Mouse (Mus musculus) activated CD4-positive, CD25-positive, alpha-beta regulatory T cell, adult 4 months (primary cell): ENCODE measurements around the gene Ehf. TPM values are rescaled to one million over a fixed set of nuclear protein-coding genes. Genes with fewer than 3 reads are reported as not detected.

Source experiments
- ATAC-seq: one replicate; pipeline ENCODE4 v1.8.0; 2017
- polyA plus RNA-seq, 2 experiments: library from polyadenylated mRNA; unstranded; fragments of 100-300 nt; shearing (Covaris generic); gene quantifications; one replicate each; pipeline ENCODE4 v1.2.1; 2017

Gene Ehf
- polyA plus RNA-seq: not detected

- no peak for ATAC-seq
Measured at GRCm38 (mm10) chr2:103303132-103303531, at the start of gene Ehf. Gene Ehf, minus strand, starts transcription at chr2:103303278.

DNA sequence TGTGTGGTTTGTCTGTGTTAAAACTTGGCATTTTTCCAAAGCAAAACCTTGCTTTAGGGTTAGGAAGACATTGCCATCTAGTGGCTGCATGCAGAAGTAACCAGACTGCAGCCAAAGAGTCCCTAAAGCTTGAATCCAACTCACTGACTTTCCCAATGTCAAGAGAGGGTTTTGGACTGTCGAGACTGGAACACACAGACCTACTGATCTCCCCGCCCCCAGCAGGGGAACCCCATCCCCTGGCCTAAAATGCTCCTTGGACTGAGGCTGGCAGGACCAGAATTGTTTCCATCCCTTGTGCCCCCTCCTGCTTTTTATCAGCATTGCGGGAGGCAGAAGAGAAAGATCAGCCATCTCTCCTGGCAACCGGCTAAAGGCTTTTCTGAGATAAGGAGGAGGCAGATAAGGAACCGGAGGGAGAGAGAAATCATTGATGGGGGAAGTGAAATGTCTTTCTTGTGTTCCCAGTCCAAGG is 44.4 kb upstream of the Ehf start:
- no peak for ATAC-seq

GRCm38 (mm10) chr2:103346751-103347289 is 43.7 kb upstream of the Ehf start:
- ATAC-seq: no peak

- ATAC-seq: no peak
Measured at GRCm38 (mm10) chr2:103343611-103344010, 40.5 kb upstream of the Ehf start.

DNA sequence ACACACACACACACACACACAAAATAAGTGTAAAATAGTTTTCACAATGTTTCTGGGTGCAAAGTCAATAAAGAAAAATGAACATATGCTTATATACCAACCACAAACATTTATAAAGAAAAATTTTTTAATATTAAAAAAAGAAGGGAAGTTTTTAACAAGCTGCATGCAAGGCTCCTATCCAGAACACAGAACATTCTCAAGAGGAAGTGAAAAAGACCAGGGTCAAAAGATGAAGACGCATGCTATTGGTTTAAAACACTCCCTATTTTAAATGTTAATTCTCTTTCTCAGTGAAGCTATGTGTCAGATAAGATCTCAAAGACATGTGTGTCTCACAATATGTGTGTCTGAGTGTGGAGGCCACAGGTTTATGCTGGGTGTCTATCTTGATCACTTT is 39.0 kb upstream of the Ehf start:
- no peak for ATAC-seq

GRCm38 (mm10) chr2:103341375-103341971 is 38.4 kb upstream of the Ehf start:
- no peak for ATAC-seq

- no peak for ATAC-seq
Measured at GRCm38 (mm10) chr2:103338706-103339105, 35.6 kb upstream of the Ehf start.

DNA sequence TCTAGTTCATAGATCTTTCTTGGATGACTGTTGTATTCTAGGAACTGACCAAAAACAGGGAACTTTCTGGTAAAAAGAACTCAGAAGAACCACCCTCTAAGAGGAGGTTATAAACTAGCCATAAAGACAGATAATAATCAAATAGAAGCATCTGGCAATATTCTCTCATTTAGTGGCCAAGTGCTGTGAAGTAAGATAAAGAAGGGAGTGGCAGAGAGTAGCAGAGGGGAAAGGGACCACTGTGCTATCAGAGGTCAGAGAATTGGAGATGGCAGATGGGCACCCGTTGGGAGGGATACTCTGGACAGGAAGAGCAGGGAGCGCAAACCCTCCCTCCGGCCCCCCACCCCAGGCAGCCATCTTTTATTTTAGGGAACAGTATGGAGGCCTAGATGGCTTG is 34.3 kb upstream of the Ehf start:
- ATAC-seq: no peak

DNA sequence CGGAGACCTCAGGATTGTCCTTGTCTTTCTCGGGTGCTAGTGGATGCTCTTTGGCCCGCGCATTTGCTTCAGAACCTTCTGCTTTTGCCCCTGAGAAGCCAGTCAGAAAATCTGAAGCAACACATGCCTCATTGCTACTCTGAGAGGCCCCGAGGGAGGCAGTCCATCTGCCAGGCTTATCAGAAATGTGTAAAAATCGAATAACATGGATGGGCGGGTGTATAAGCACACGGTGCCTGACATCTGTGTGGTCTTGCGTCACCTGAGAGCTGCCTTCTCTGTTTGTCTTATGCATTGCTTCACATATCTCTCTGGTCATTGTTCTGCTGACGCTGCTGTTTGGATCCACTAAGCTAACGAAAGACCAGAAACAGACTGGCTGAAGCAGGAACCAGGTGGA is 33.5 kb upstream of the Ehf start:
- no peak for ATAC-seq

- ATAC-seq: no peak
Measured at GRCm38 (mm10) chr2:103336000-103336399, 32.9 kb upstream of the Ehf start.

DNA sequence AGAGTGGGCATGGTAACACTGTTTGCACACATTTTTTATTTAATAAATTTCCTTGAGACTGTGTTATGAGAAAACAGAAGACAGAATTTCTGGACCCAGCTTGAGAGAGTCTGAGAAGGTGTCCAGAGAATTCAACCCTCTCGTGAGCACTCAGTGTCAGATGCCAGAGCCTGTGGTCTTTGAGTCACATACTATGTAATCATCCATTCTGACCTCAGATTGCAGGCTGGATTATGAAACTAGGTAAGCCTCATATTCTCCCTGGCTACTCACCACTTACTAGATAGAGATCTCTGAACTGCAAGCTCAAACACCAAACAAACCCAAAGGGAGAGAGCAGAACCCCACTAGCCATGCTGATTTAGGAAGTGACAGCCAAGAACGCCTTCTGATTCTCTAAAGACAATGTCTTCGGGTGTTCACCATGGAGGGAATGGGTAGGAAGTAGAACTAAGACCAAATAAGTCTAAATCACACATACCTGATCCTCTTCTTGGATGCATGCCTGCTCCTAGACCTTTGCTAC is 28.7 kb upstream of the Ehf start:
- ATAC-seq: no peak

DNA sequence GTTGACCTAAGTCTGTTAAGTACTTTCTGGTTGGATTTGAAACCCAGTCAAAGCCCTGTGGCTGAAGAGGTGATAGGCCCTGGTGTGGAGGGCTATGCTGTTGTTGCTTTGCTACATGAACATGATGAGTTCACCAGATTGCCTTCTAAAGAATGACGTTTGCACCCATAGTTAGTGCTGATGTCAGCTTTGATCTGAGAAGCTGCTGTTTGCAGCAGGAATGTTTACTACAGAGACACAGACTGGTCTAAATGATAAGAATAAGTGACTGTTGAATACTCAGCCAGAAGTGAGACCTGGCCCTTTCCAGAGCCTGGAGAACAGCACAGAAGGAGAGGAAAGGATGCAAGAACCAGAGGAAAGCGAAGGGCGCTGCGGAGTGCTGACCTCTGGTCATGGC is 25.7 kb upstream of the Ehf start:
- ATAC-seq: no peak

DNA sequence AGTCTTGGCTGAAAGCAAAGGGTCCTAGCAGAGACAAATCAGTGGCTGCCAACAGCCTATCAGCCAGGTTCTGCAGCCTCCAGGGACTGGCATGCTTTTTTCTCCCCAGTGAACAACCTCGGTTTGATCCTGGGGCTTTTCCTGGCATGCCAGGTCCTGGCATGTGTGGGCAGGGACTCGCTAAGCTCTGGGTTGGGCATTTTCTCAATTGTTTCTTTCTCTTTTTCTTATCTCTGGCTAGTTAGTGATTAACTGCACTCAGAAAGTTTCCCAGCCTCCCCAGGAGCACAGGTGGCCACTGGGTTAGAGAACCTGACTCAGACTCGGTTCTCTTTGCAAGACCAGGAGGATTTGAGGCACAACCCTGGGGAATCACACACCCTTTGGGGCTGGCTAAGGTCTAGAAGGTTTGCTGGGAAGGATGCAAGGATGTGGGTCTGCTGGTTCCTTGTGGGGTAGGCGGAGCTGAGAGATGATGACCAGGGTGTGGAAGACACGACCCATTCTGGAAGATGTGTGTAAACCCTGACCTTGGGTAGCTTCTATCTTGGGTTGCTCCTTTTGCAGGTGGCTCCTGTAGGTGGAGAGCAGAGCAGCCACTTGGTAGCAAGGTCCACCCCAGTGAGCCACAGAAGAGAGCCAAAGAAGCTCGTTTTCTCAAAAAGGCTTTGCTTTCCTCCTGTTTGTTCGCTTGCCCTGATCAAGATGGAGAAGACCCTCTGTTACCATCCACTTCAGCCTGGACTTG is 22.4 kb upstream of the Ehf start:
- no peak for ATAC-seq

DNA sequence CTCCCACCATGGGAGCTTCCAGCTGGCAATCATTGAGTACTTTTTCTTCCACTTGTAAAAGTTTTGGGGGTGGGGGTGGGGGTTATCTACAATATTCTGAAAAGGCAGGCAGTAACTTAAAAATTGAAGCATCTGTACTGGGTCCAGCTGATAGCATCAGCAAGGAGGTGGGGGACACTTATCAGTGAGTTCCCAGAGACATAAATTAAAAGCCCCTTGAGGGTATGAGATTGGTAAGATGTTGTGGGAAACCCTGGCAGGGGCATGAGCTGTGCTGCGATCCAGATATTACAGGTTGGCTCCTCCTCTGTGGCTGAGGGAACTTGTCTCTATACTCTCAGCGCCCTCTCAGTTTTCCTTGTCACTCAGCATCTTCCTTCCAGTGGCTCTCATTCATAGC is 21.2 kb upstream of the Ehf start:
- no peak for ATAC-seq

DNA sequence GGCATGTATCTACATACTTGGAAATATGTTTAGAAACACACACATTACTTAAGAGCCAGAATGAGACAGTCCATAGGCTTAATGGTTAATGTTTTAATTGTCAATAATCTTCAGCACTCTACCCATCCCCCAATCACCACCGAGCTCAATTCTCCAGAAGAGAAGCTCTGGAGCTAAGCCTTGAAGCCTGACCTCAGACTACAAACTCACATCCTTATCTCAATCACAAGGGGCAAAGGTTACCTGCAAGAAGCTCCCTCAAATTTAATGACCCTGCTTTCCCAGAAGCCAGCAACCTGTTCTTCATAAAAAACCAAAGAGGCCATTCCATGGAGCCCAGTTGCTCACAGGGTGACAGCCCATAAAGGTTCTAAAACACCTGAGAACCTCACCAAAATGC is 19.1 kb upstream of the Ehf start:
- ATAC-seq: no peak

DNA sequence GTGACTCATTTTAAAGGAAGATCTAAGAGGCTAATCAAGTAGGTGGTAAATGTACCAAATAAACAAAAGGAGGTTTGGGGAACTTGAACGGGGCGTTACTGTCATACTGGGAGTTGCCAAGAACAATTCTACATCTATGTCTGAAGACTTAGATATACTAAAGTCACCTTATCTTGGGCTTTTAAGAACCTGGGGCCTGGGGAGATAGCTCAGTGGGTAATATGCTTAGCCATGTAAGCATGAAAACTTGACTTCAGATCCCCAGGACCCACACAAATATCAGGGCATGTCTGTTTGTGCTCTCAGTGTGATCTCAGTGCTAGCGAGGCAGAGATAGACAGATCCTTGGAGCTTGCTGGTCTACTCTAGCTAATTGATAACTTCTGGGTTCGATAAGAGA is 18.6 kb upstream of the Ehf start:
- ATAC-seq: no peak

- no peak for ATAC-seq
Measured at GRCm38 (mm10) chr2:103314002-103314401, 10.9 kb upstream of the Ehf start.

- no peak for ATAC-seq
Measured at GRCm38 (mm10) chr2:103312640-103313039, 9.6 kb upstream of the Ehf start.

- ATAC-seq: no peak
Measured at GRCm38 (mm10) chr2:103310663-103311062, 7.6 kb upstream of the Ehf start.

DNA sequence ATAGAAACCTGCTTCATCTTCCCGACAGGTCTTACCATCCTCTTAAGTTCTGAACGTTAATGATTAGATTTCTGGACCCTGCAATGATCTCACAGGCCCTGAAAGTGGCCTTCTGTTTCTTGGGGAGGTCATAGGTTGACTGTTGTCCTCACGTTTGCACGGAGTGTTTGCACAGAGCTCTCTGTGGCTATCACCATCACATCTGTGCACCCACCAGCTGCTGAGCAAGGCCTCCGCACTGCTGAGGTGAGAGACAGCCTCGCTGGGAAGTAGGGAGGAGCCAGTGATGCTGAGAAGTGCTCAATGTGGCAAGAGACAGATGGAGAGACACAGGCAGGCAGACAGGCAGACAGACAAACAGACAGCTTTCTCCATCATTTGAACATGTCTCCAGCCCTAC is 3.6 kb upstream of the Ehf start:
- no peak for ATAC-seq

GRCm38 (mm10) chr2:103302669-103303068 is 409 bp downstream of the Ehf start:
- ATAC-seq: no peak

DNA sequence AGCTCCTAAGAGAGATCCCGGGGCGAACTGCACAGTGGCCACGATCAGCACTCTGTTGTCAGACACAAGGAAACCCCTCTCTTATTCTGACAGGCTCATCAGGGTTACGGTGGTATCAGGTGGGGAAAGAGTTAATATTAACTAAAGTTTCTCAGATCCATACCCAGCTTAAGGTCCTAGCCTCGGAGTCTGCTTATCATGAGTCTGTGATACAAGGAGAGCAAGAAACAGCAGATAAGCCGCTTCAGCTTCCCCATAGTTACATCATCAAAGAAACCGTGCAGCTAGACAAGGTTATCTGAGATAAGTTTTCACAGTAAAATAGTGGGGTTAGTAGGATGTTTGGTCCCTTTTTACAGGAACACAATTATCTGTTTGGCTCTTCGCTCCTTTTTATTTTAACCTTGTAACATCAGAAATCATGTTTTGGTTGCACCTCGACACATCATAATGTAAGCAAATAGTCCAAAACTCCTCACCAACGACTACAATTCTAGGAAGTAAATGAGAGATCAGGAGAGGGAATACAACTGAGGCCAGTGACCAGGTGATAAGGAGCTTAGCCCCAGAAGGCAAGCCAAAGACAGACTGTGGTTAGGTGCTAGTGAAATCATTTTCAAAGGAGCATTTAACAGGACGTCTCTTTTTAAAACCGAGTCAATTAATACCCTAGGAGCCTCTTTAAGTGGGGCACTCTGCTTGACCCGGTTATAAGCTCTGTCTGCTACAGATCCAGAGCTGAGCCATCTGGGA is 4.2 kb downstream of the Ehf start:
- ATAC-seq: no peak

GRCm38 (mm10) chr2:103294526-103294925 is 8.6 kb downstream of the Ehf start:
- no peak for ATAC-seq
